Mouse (Mus musculus) macrophage (primary cell): ENCODE results near the gene Gm28038. TPM values are rescaled to one million over a fixed set of nuclear protein-coding genes. Genes with fewer than 3 reads are reported as not detected.

Experiments used
- H3K27ac ChIP-seq: fragments of 350-480 bp; formaldehyde crosslinking; 2 replicates; pipeline ENCODE4 v1.9.0; 2021
- H3K36me3 ChIP-seq: fragments of 350-480 bp; formaldehyde crosslinking; 2 replicates; pipeline ENCODE4 v1.9.0; 2021; ENCODE audit errors: inconsistent target
- H3K4me3 ChIP-seq: fragments of 350-480 bp; formaldehyde crosslinking; 2 replicates; pipeline ENCODE4 v1.9.0; 2021; ENCODE audit errors: inconsistent target
- H3K79me2 ChIP-seq: fragments of 350-480 bp; formaldehyde crosslinking; 2 replicates; pipeline ENCODE4 v1.9.0; 2021; ENCODE audit errors: inconsistent target
- WGBS: methylation state at CpG from one replicate; pipeline ENCODE4 v1.1.7; 2026; ENCODE audit warnings: inconsistent platforms; ENCODE audit not compliant: missing documents; 5-methylcytosine and 5-hydroxymethylcytosine counted together
- polyA plus RNA-seq: library from polyadenylated mRNA; stranded (reverse); fragments of 250-400 nt; gene quantifications from 3 replicates; pipeline ENCODE4 v1.2.4, GENCODE M21; 2018; ENCODE audit warnings: inconsistent platforms

The Gm28038 gene
- polyA plus RNA-seq, 1 experiment from 2014 or later, result 15.9 TPM

GRCm38 (mm10) chr2:30335324-30335723, 54.5 kb downstream of the Gm28038 start:
- peaks cover 82% of the 10 kb centered on the region for H3K36me3 ChIP-seq
- 100% methylated on average over 2 of the region's 2 CpGs for WGBS

DNA sequence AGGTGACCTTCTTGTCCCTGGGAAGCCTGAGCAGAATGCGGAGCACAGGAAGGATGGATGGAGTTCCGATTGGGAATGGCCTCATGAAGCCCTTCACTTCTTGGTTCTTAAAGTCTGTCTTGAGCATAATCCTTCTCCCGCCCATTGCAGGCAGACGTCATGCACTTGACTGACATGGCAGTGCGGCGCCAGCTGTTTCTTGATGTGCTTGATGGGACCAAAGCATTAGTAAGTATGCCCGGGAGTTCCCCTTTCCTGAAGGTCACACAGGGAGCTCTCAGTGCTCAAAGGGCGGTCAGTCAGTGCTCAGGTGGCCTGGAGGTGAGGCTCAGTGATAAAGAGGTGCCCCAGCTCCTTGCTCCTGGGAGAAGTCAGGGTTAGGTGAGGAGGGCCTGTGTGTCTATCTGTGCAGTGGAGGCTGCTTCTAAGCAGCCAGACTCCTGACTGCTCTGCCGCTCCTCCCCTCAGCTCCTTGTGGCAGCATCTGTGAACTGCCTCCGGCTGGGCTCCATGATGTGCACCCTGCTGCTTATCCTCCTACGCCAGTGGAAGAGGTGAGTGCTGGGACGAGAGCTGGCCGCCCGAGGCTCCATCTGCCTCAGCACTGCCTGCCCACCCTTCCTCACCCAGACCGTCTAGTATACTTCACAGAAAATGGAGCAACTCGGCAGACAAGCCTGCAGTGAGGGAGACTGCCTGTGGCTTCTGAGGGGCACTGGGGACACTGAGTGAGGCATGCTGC, 55.5 kb downstream of the Gm28038 start:
- H3K79me2 ChIP-seq, result no peaks in the 10 kb centered on the region
- H3K36me3 ChIP-seq, result peaks cover 84% of the 10 kb centered on the region
- 92% methylated on average over 16 of the region's 16 CpGs for WGBS
- H3K4me3 ChIP-seq, result no peak overlapping the region
- H3K27ac ChIP-seq, result no peak overlapping the region

More at GRCm38 (mm10) chr2:30335324-30335723, 54.5 kb downstream of the Gm28038 start:
- no peak overlapping the region for H3K27ac ChIP-seq
- no peak overlapping the region for H3K4me3 ChIP-seq
- no peaks in the 10 kb centered on the region for H3K79me2 ChIP-seq

- Histone ChIP-seq H3K79me2 (no peaks in the 10 kb centered on the region), H3K36me3 (peaks cover 85% of the 10 kb centered on the region), H3K4me3 (no peak overlapping the region), H3K27ac (no peak overlapping the region)
- WGBS, result 92% methylated on average over 12 of the region's 12 CpGs
Measured at GRCm38 (mm10) chr2:30337179-30337578, 56.3 kb downstream of the Gm28038 start.

- 93% methylated on average over 3 of the region's 3 CpGs for WGBS
- Histone ChIP-seq H3K79me2 (no peaks in the 10 kb centered on the region), H3K4me3 (no peak overlapping the region), H3K27ac (no peak overlapping the region), H3K36me3 (peaks cover 83% of the 10 kb centered on the region)
Measured at GRCm38 (mm10) chr2:30342061-30342460, 61.2 kb downstream of the Gm28038 start.

- Histone ChIP-seq H3K27ac (no peak overlapping the region), H3K4me3 (no peak overlapping the region), H3K36me3 (peaks cover 78% of the 10 kb centered on the region), H3K79me2 (no peaks in the 10 kb centered on the region)
- WGBS, result 98% methylated on average over 7 of the region's 7 CpGs
Measured at GRCm38 (mm10) chr2:30342544-30342943, 61.7 kb downstream of the Gm28038 start.

- Histone ChIP-seq H3K36me3 (peaks cover 84% of the 10 kb centered on the region), H3K79me2 (no peaks in the 10 kb centered on the region), H3K4me3 (no peak overlapping the region), H3K27ac (no peak overlapping the region)
- 93% methylated on average over 14 of the region's 14 CpGs for WGBS
Measured at GRCm38 (mm10) chr2:30343601-30344137, 62.8 kb downstream of the Gm28038 start.

DNA sequence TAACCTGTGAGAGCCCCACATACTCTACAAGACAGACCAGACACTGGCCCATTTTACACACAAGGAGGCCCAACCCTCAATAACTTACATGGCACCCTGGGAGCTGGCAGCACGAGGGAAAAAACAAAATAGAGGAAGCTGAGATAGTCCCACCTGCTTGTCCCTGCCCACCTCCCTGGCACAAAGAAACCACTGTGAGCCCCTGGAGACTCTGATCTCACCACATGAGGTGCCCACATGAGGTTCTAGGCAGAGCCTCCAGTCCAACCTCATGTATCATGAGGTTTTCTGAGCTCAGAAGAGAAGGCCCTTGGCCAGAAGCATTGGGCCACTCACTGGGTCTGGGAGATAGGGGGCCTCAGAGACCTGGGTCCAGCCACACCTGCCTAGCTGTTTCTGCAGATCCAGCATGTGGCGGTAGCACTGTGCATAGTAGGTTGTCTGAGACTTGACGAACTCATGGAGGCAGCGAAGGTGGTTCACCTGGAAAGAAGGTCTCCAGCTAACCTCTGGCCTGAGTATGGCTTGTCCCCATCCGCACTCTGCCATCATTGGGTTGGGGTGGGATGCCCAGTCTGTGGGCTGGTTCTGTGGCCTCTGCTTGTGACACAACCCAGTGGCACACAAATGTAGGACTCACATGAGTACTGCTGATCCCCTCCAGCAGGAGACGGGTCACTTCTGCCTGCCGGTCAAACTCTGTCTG, 65.3 kb downstream of the Gm28038 start:
- Histone ChIP-seq H3K36me3 (peaks cover 80% of the 10 kb centered on the region), H3K4me3 (no peak overlapping the region), H3K27ac (no peak overlapping the region), H3K79me2 (no peaks in the 10 kb centered on the region)
- WGBS, result 85% methylated on average over 7 of the region's 7 CpGs

GRCm38 (mm10) chr2:30349196-30349595, 68.4 kb downstream of the Gm28038 start:
- Histone ChIP-seq H3K36me3 (peaks cover 69% of the 10 kb centered on the region), H3K27ac (no peak overlapping the region), H3K79me2 (no peaks in the 10 kb centered on the region), H3K4me3 (no peak overlapping the region)
- 97% methylated on average over 6 of the region's 6 CpGs for WGBS

Other genes starting within 250 kb of the Gm28038 start
- 3.0 to 6.7 TPM (median 4.4 TPM) in 3 replicates for gene Wdr34, start 232.2 kb upstream of the Gm28038 start, polyA plus RNA-seq
- gene Set, start 223.7 kb upstream of the Gm28038 start, polyA plus RNA-seq, result 142 to 388 TPM (median 281 TPM) in 3 replicates
- 0.94 to 2.4 TPM (median 1.6 TPM) in 3 replicates for gene Pkn3, start 203.4 kb upstream of the Gm28038 start, polyA plus RNA-seq
- 10.5 to 24.6 TPM (median 20.1 TPM) in 3 replicates for gene Zdhhc12, start 187.4 kb upstream of the Gm28038 start, polyA plus RNA-seq
- 5.5 to 11.1 TPM (median 6.9 TPM) in 3 replicates for gene Zer1, start 156.5 kb upstream of the Gm28038 start, polyA plus RNA-seq
- 79.6 to 115 TPM (median 108 TPM) in 3 replicates for gene Tbc1d13, start 147.3 kb upstream of the Gm28038 start, polyA plus RNA-seq
- gene Endog, start 109.5 kb upstream of the Gm28038 start, polyA plus RNA-seq, result 1.2 to 5.8 TPM (median 3.8 TPM) in 3 replicates
- gene Spout1, start 102.6 kb upstream of the Gm28038 start, polyA plus RNA-seq, result 15.1 to 33.4 TPM (median 17.6 TPM) in 3 replicates
- 1.5 to 4.5 TPM (median 3.0 TPM) in 3 replicates for gene Kyat1, start 75.2 kb upstream of the Gm28038 start, polyA plus RNA-seq
- gene Lrrc8a, start 43.3 kb upstream of the Gm28038 start, polyA plus RNA-seq, result 11.0 to 16.9 TPM (median 11.0 TPM) in 3 replicates
- 0.17 to 0.26 TPM (median 0.21 TPM) in 3 replicates for gene Gm28035, start 40.5 kb upstream of the Gm28038 start, polyA plus RNA-seq
- 8.0 to 16.8 TPM (median 13.0 TPM) in 3 replicates for gene Phyhd1, start 14.8 kb upstream of the Gm28038 start, polyA plus RNA-seq
- 13.1 to 21.9 TPM (median 15.9 TPM) in 3 replicates for gene Dolk, start 5.3 kb downstream of the Gm28038 start, polyA plus RNA-seq
- gene Nup188, start 5.4 kb downstream of the Gm28038 start, polyA plus RNA-seq, result 11.2 to 26.1 TPM (median 14.0 TPM) in 3 replicates
- gene Sh3glb2, start 78.3 kb downstream of the Gm28038 start, polyA plus RNA-seq, result 24.8 to 34.0 TPM (median 33.1 TPM) in 3 replicates
- 2.4 to 7.5 TPM (median 4.1 TPM) in 3 replicates for gene Miga2, start 83.2 kb downstream of the Gm28038 start, polyA plus RNA-seq
- 18.7 to 21.3 TPM (median 18.7 TPM) in 3 replicates for gene Dolpp1, start 111.2 kb downstream of the Gm28038 start, polyA plus RNA-seq
- 37.2 to 68.4 TPM (median 59.5 TPM) in 3 replicates for gene Crat, start 134.8 kb downstream of the Gm28038 start, polyA plus RNA-seq
- gene Ptpa, start 135.0 kb downstream of the Gm28038 start, polyA plus RNA-seq, result 54.9 to 121 TPM (median 116 TPM) in 3 replicates
- 2.4 to 6.5 TPM (median 4.4 TPM) in 3 replicates for gene Ier5l, start 193.2 kb downstream of the Gm28038 start, polyA plus RNA-seq